Mouse (Mus musculus) lung, adult 18-20 months (tissue): ENCODE measurements around the gene Ccdc22.

Source experiments
- DNase-seq, 2 experiments: peaks; one replicate each; pipeline ENCODE4 v3.0.0; 2022; ENCODE audit warnings: mixed read lengths in 2 of 2

The Ccdc22 gene

GRCm38 (mm10) chrX:7573176-7574086 lies 31.9 kb downstream of the Ccdc22 start, which contains the start of gene Foxp3:
Gene Foxp3 (plus strand): TSS chrX:7573644.
- DNase-seq, result no peak

GRCm38 (mm10) chrX:7572466-7572865 lies 32.9 kb downstream of the Ccdc22 start:
- no peak for DNase-seq

DNA sequence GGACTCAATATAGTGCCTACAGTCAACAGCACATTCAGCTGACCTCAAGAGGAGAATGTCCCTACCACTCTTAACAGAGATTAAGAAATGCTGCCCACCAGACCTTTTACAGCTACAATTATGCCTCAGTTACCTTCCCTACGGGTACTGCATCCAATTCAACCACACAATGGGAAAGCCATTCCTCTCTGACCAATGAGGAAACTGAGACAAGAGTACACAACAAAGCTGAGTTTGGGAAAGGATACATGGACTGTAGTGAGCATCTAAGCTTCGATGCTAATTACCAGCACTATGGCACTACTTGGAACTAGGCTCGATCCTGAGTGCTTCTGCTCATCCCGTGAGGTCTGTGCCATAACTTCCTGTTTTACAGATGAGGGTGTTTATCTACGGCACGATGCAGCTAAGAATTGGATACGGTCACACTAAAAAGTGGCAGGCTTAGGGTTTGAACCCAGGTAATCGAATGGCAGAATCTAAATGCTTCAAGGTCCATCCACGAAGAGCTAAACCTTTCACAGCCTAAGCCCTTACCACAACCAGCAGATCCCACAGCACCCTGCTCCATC lies 33.7 kb downstream of the Ccdc22 start:
- DNase-seq, result no peak

DNA sequence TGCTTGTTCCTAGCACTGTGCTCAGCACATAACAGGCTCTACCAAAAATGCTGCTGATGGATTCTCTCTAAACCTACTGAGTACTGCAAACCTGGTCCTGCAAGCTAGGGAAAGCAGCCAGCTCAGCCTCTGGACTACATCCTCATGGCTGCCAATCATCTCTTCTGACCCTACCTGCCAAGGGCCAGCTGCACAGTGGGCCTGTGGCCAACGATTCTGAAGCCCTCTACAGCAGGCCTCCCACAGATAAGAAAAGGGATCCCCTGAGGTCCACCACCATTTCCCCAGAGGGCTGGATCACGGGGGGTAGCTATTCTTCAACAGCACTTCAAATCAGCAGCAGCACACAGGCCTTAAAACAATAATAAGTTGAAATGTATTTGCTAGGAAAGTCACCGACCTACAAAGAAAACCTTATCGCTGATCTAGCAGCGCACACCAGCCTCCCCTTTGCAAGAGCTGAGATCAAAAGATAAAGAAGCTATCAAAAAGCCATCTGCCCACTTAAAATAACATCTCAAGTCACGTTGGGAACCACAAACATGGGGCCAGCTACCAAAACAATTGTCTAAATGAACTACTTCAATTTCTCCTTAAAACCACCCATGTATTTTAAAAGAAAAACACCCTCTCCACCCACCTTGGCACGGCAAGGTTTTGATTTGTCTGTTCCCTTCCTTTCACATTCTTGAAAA lies 34.7 kb downstream of the Ccdc22 start:
- no peak for DNase-seq

DNA sequence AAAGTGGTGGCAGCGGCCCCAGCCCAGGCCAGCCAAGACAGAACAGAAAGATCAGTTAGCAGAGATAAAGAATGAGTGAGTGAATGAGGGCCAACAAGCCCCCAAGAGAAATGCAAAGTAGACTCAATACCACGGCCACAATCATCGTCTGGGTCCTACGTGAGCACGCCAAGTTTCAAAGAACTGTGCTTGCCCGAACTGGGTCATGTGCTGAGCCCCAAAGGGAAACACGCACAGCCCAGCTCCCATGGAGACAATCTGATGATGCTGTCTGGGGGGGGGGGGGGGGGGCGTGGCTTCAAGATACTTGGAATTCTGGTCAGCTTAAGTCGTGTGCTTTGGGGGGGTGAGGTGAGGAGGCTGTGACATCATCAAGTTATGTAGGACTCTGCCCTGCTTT lies 37.8 kb downstream of the Ccdc22 start:
- no peak for DNase-seq

- DNase-seq, result no peak
Observed at GRCm38 (mm10) chrX:7566352-7566751, 39.0 kb downstream of the Ccdc22 start.

GRCm38 (mm10) chrX:7563076-7563475 lies 42.2 kb downstream of the Ccdc22 start:
- DNase-seq, result no peak

DNA sequence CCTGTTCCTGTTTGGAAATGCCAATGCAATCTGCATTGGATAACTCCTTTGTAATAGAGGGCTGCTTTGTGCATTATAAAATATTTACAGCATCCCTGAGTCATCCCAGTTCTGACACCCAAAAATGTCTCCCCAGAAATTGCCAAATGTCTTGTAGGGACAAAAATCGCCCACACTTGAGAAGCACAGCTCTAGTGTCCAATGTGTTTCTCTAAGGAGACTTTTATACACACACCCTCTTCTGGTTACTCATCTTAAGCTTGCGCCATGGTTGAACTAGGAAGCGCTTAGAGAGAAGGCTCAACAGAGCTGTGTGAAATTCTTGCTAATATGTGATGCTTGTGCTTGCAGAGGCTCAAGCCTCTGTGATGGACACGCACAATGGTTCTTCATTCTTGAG lies 51.8 kb downstream of the Ccdc22 start:
- DNase-seq, result no peak
